Mouse (Mus musculus): ENCODE results near the gene Kcnn4. TPM values are rescaled to one million over a fixed set of nuclear protein-coding genes. Genes with fewer than 3 reads are reported as not detected.

The Kcnn4 gene
- polyA plus RNA-seq, 1 experiment from 2014 or later = 119 TPM

DNA sequence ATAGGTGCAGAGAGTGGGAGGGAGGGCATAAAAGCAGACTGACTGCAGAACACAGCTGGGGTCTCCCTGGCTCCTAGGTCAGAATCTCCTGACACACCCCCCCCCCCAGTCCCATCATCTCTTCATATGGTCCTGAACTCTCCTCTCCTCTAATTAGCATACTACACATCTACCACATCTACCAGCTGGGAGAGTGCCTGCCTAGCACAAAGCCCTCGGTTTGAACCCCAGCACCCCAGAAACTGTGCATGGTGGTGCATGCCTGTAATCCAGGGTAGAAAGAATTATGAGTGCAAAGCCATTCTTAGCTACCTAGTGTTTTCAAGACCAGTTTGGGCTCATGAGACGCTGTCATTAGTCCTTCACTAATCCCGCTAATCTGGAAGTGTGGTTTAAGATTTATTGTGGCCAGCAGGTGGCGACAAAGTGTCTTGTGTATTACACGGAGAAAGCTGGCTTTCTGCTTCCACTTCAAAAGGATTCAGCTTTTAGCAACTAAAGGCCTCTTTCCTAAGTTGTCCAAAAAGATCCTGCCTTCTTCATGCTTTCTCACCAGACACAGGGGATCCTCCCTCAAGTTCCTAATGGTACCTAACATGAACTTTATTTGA, 34.3 kb upstream of the Kcnn4 start:
- H3K4me2 ChIP-seq = no peak overlapping the region
- no peaks in the 10 kb centered on the region for H3K9me3 ChIP-seq (ENCODE audit: control insufficient read depth, low read length)
- no peak overlapping the region for H3K9ac ChIP-seq (ENCODE audit: low read depth, low read length)
- H3K4me1 ChIP-seq (replicated peaks; ENCODE audit: control insufficient read depth, insufficient read depth, low read length) = no peaks in the 10 kb centered on the region
- no peak overlapping the region for H3K27ac ChIP-seq (ENCODE audit: low read depth, low read length)
- ATAC-seq (replicated peaks; ENCODE audit: low FRiP score) = no peak
- WGBS = 13% methylated on average over 5 of the region's 5 CpGs
- H3K4me3 ChIP-seq (ENCODE audit: low read depth, low read length) = no peak overlapping the region
- H3K27me3 ChIP-seq (replicated peaks; ENCODE audit: control insufficient read depth, insufficient read depth, low read length) = peaks cover 20% of the 10 kb centered on the region
- DNase-seq (ENCODE audit: low spot score) = peak; percentile 40
- H3K36me3 ChIP-seq (ENCODE audit: control insufficient read depth, insufficient read depth, low read length) = no peaks in the 10 kb centered on the region

DNA sequence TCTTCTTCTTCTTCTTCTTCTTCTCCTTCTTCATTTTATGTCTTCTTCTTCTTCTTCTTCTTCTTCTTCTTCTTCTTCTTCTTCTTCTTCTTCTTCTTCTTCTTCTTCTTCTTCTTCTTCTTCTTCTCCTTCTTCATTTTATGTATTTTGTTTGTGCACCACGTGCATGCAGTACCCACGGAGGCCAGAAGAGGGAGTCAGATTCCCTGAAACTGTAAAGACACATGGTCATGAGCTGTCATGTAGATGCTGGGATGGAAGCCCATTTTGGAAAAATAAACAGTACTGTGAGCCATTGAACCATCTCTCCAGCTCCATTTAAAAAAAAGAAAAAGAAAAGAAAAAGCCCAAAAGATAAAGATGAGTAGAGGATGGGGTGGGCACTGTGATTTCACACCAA, 31.8 kb upstream of the Kcnn4 start:
- Histone ChIP-seq H3K36me3 (ENCODE audit: control insufficient read depth, insufficient read depth, low read length) (no peaks in the 10 kb centered on the region), H3K4me2 (no peak overlapping the region), H3K4me3 (ENCODE audit: low read depth, low read length) (no peak overlapping the region), H3K9ac (ENCODE audit: low read depth, low read length) (no peak overlapping the region), H3K4me1 (replicated peaks; ENCODE audit: control insufficient read depth, insufficient read depth, low read length) (no peaks in the 10 kb centered on the region), H3K9me3 (ENCODE audit: control insufficient read depth, low read length) (no peaks in the 10 kb centered on the region), H3K27ac (ENCODE audit: low read depth, low read length) (no peak overlapping the region), H3K27me3 (replicated peaks; ENCODE audit: control insufficient read depth, insufficient read depth, low read length) (peaks cover 14% of the 10 kb centered on the region)
- WGBS = 41% methylated on average over 2 of the region's 2 CpGs
- ATAC-seq (replicated peaks; ENCODE audit: low FRiP score) (no peak), DNase-seq (ENCODE audit: low spot score) (no peak)

DNA sequence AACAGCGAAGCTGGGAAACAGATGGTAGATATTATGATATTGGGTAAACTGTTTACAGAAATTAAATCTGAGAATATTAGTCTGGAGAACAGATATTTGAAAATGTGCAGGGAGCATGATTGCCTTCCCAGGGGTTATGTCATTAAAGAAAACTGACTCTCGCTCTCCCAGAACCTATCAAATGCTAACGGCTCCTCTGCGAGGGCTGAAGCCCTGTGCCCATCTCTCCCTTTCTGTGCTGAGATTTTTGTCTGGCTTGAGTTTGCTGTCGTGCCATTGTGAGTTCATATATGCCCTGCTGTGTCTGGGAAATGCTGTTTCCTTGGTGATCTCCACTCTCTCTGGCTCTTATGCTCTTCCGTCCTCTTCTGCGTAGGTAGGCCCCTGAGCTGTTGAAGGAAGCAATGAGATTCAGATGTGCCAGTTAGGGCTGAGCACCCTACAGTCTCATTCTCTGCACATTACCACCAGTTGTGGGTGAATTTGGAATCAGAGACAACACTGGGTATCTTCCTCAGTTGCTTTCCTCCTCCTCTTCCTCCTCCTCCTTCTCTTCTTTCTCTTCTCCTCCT, 26.3 kb upstream of the Kcnn4 start:
- no peak for ATAC-seq (replicated peaks; ENCODE audit: low FRiP score)
- H3K4me3 ChIP-seq (ENCODE audit: low read depth, low read length) = no peak overlapping the region

DNA sequence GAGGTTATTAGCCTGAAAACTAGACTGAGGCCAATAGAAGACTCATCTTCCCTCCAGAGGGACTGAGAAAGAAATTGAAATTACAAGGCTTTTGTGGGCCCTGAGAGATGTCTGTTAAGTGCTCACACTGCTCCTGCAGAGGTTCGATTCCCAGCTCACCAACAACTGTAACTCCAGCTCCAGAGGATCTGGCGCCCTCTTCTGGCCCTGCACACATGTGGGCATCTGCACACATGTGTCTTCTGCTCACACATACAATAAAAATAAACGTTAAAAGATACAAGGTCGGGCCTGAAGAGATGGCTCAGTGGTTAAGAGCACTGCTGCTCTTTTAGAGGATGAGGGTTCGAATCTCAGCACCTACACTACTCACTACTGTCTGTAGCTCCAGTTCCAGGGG, 23.6 kb upstream of the Kcnn4 start:
- DNase-seq (ENCODE audit: low spot score) = no peak
- Histone ChIP-seq H3K4me2 (no peak overlapping the region), H3K4me3 (ENCODE audit: low read depth, low read length) (no peak overlapping the region), H3K9me3 (ENCODE audit: control insufficient read depth, low read length) (no peaks in the 10 kb centered on the region), H3K4me1 (replicated peaks; ENCODE audit: control insufficient read depth, insufficient read depth, low read length) (no peaks in the 10 kb centered on the region), H3K9ac (ENCODE audit: low read depth, low read length) (no peak overlapping the region), H3K27me3 (replicated peaks; ENCODE audit: control insufficient read depth, insufficient read depth, low read length) (no peaks in the 10 kb centered on the region), H3K36me3 (ENCODE audit: control insufficient read depth, insufficient read depth, low read length) (no peaks in the 10 kb centered on the region), H3K27ac (ENCODE audit: low read depth, low read length) (no peak overlapping the region)
- ATAC-seq (replicated peaks; ENCODE audit: low FRiP score) = no peak
- WGBS = 61% methylated on average over 5 of the region's 5 CpGs

More for the DNA sequence above, 26.3 kb upstream of the Kcnn4 start:
- no peaks in the 10 kb centered on the region for H3K4me1 ChIP-seq (replicated peaks; ENCODE audit: control insufficient read depth, insufficient read depth, low read length)
- H3K4me2 ChIP-seq = no peak overlapping the region
- H3K27ac ChIP-seq (ENCODE audit: low read depth, low read length) = no peak overlapping the region
- DNase-seq (ENCODE audit: low spot score) = no peak
- 70% methylated on average over 7 of the region's 7 CpGs for WGBS
- H3K36me3 ChIP-seq (ENCODE audit: control insufficient read depth, insufficient read depth, low read length) = no peaks in the 10 kb centered on the region
- H3K9ac ChIP-seq (ENCODE audit: low read depth, low read length) = no peak overlapping the region
- H3K27me3 ChIP-seq (replicated peaks; ENCODE audit: control insufficient read depth, insufficient read depth, low read length) = no peaks in the 10 kb centered on the region
- H3K9me3 ChIP-seq (ENCODE audit: control insufficient read depth, low read length) = no peaks in the 10 kb centered on the region

DNA sequence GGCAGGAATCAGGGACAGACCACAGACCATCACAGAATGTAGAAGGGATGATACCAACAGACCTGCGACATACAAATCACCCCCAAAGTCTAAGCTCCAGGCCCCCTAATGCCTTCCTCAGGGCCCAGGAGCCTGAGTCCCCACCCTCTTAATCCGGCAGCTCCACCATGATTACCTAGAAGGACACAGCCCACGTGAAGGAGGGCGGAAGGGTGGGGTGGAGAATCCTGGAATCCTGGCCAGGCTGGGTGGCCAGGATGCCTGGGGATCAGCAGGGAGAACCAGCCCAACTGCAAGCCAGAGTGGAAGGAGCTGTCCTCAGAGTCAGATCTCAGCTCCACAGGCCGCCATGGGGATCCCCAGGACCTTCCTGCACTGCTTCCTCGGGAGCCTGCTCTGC, 21.2 kb upstream of the Kcnn4 start, which contains the start of gene Lypd5:
Lypd5 (plus strand) TSS at position 301 of the 400 bp plus-strand sequence.
- Histone ChIP-seq H3K4me1 (replicated peaks; ENCODE audit: control insufficient read depth, insufficient read depth, low read length) (no peaks in the 10 kb centered on the region), H3K4me3 (ENCODE audit: low read depth, low read length) (no peak within 1 kb of the TSS)
- 46% methylated on average over 6 of the region's 6 CpGs for WGBS

DNA sequence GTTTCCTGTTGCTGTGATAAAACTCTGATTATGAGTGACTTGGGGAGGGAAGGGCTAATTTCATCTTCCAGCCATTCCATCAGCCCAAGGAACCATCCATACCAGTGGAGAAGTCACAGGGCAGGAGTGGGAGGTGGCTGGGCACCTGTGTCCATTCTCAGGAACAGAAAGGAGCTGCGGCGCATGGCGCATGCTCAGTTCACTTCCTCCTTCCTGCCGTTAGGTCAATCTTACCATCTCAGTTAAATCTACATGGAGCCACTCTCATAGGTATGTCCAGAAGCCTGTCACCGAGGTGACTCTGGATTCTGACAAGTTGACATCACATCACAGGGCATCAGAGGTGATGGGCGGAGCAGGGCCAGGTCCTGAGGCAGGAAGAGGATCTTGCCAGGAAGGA, 14.4 kb upstream of the Kcnn4 start:
- H3K4me3 ChIP-seq (ENCODE audit: low read depth, low read length) = no peak overlapping the region
- no peak overlapping the region for H3K27ac ChIP-seq (ENCODE audit: low read depth, low read length)
- 70% methylated on average over 6 of the region's 6 CpGs for WGBS
- no peaks in the 10 kb centered on the region for H3K36me3 ChIP-seq (ENCODE audit: control insufficient read depth, insufficient read depth, low read length)
- ATAC-seq (replicated peaks; ENCODE audit: low FRiP score) (no peak), DNase-seq (ENCODE audit: low spot score) (no peak)
- H3K9ac ChIP-seq (ENCODE audit: low read depth, low read length) = no peak overlapping the region
- peaks cover 6% of the 10 kb centered on the region; the same call in 1 of the 2 replicates for H3K9me3 ChIP-seq (ENCODE audit: control insufficient read depth, low read length)
- H3K4me2 ChIP-seq = no peak overlapping the region
- peaks cover 8% of the 10 kb centered on the region; the same call in 1 of the 2 replicates for H3K27me3 ChIP-seq (replicated peaks; ENCODE audit: control insufficient read depth, insufficient read depth, low read length)
- H3K4me1 ChIP-seq (replicated peaks; ENCODE audit: control insufficient read depth, insufficient read depth, low read length) = no peaks in the 10 kb centered on the region

More for the DNA sequence above, 21.2 kb upstream of the Kcnn4 start, which contains the start of gene Lypd5:
- no peak for DNase-seq (ENCODE audit: low spot score)
- H3K9me3 ChIP-seq (ENCODE audit: control insufficient read depth, low read length) = no peaks in the 10 kb centered on the region
- H3K36me3 ChIP-seq (ENCODE audit: control insufficient read depth, insufficient read depth, low read length) = no peaks in the 10 kb centered on the region
- no peak within 1 kb of the TSS for H3K27ac ChIP-seq (ENCODE audit: low read depth, low read length)
- no peak within 1 kb of the TSS for H3K4me2 ChIP-seq
- no peak within 1 kb of the TSS for H3K9ac ChIP-seq (ENCODE audit: low read depth, low read length)
- ATAC-seq (replicated peaks; ENCODE audit: low FRiP score) = no peak
- peaks cover 5% of the 10 kb centered on the region; the same call in 1 of the 2 replicates for H3K27me3 ChIP-seq (replicated peaks; ENCODE audit: control insufficient read depth, insufficient read depth, low read length)

DNA sequence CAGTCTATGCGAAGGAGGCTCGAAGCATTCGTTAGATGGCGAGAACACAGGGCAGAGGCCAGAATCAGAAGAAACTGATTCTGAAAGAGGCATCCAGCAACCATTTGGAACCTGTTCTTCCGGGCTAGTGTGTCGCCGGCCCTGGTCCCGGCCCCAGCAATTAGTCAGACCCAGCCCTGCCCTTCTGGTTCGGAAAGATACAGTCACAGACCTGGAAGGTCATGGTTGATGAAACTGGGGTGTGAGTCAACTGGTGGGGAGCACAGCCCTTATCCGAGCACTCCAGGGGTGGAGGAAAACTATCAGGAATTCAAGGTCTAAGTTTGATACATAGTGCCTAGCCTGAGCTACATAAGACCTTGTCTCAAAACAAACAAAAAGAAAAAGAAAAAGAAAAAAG, 14.0 kb upstream of the Kcnn4 start:
- Histone ChIP-seq H3K27me3 (replicated peaks; ENCODE audit: control insufficient read depth, insufficient read depth, low read length) (peaks cover 8% of the 10 kb centered on the region; the same call in 1 of the 2 replicates), H3K9me3 (ENCODE audit: control insufficient read depth, low read length) (peaks cover 7% of the 10 kb centered on the region; the same call in 1 of the 2 replicates), H3K4me2 (no peak overlapping the region), H3K4me3 (ENCODE audit: low read depth, low read length) (no peak overlapping the region), H3K4me1 (replicated peaks; ENCODE audit: control insufficient read depth, insufficient read depth, low read length) (no peaks in the 10 kb centered on the region), H3K27ac (ENCODE audit: low read depth, low read length) (no peak overlapping the region), H3K9ac (ENCODE audit: low read depth, low read length) (no peak overlapping the region), H3K36me3 (ENCODE audit: control insufficient read depth, insufficient read depth, low read length) (no peaks in the 10 kb centered on the region)
- WGBS = 68% methylated on average over 10 of the region's 10 CpGs
- DNase-seq (ENCODE audit: low spot score) = no peak
- no peak for ATAC-seq (replicated peaks; ENCODE audit: low FRiP score)

DNA sequence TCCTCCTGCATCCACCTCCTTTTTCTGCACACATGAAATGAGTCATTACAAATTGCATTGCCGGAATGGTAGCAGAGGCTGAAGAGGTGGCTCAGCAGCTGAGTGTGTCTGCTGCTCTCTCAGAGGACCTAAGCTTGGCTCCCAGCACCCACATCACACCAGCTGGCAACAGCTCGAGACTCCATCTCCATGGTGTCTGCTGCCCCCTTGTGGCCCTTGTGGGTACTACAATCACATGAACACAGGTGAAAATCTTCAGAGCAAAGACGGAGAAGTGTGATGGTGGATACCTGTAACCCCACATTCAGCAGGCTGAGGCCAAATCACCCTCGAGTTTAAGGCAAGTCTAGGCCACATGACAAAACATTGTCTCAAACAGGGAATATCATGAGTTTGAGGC, 12.2 kb upstream of the Kcnn4 start:
- no peak overlapping the region for H3K4me3 ChIP-seq (ENCODE audit: low read depth, low read length)
- WGBS = 41% methylated on average over 4 of the region's 4 CpGs
- H3K36me3 ChIP-seq (ENCODE audit: control insufficient read depth, insufficient read depth, low read length) = no peaks in the 10 kb centered on the region
- DNase-seq (ENCODE audit: low spot score) (no peak), ATAC-seq (replicated peaks; ENCODE audit: low FRiP score) (no peak)
- H3K4me1 ChIP-seq (replicated peaks; ENCODE audit: control insufficient read depth, insufficient read depth, low read length) = no peaks in the 10 kb centered on the region
- 0 out of 2 replicates have a peak, but pooled peaks cover 3% of the 10 kb centered on the region for H3K27me3 ChIP-seq (replicated peaks; ENCODE audit: control insufficient read depth, insufficient read depth, low read length)
- H3K9me3 ChIP-seq (ENCODE audit: control insufficient read depth, low read length) = peaks cover 8% of the 10 kb centered on the region; the same call in 1 of the 2 replicates
- no peak overlapping the region for H3K27ac ChIP-seq (ENCODE audit: low read depth, low read length)
- H3K4me2 ChIP-seq = no peak overlapping the region
- H3K9ac ChIP-seq (ENCODE audit: low read depth, low read length) = no peak overlapping the region

DNA sequence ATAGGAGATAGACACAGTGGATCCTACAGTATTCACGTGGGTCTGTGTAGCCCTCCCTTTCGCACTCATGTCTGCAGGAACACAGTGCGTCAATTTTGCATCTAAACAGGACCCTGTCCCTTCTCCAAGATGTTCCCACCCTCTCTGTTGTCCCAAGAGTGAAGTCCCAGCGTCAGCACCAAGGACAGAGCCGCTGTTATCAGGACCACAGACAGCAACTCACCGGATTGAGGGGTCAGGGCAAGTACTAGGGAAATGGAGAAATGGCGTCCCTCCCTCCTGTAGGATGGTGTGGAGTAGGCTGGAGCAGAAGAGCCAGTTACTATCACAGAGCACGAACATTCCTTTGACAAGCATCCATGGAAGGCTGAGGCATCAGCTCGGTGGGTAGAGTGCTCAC, 10.8 kb upstream of the Kcnn4 start:
- ATAC-seq (replicated peaks; ENCODE audit: low FRiP score) (no peak), DNase-seq (ENCODE audit: low spot score) (no peak)
- H3K9me3 ChIP-seq (ENCODE audit: control insufficient read depth, low read length) = peaks cover 8% of the 10 kb centered on the region; the same call in 1 of the 2 replicates
- H3K9ac ChIP-seq (ENCODE audit: low read depth, low read length) = no peak overlapping the region
- no peaks in the 10 kb centered on the region for H3K36me3 ChIP-seq (ENCODE audit: control insufficient read depth, insufficient read depth, low read length)
- H3K4me3 ChIP-seq (ENCODE audit: low read depth, low read length) = no peak overlapping the region
- no peaks in the 10 kb centered on the region for H3K4me1 ChIP-seq (replicated peaks; ENCODE audit: control insufficient read depth, insufficient read depth, low read length)
- H3K4me2 ChIP-seq = no peak overlapping the region
- H3K27me3 ChIP-seq (replicated peaks; ENCODE audit: control insufficient read depth, insufficient read depth, low read length) = 0 out of 2 replicates have a peak, but pooled peaks cover 3% of the 10 kb centered on the region
- H3K27ac ChIP-seq (ENCODE audit: low read depth, low read length) = no peak overlapping the region
- 19% methylated on average over 9 of the region's 9 CpGs for WGBS
